Mouse (Mus musculus): ENCODE data around the gene Xpo4.
A peak's percentile ranks its signal among the peaks of the same experiment; 100 is the strongest.
"Not testable (repeated sequence)": the region's sequence is repeated elsewhere in the genome, so short reads cannot be mapped to it uniquely, and the experiment has no call there.

Xpo4 gene

GRCm38 (mm10) chr14:57682751-57683150 lies 17.5 kb upstream of the Xpo4 start:
- DNase-seq (ENCODE audit: low spot score): no peak

- peak; percentile 65 for DNase-seq (ENCODE audit: low spot score)
These were observed 14.8 kb upstream of the Xpo4 start for GRCm38 (mm10) chr14:57679958-57680535.

- no peak for DNase-seq (ENCODE audit: low spot score)
These were observed 14.3 kb upstream of the Xpo4 start for GRCm38 (mm10) chr14:57679523-57679922.

GRCm38 (mm10) chr14:57675481-57675880 lies 10.3 kb upstream of the Xpo4 start:
- DNase-seq (ENCODE audit: low spot score): no peak

GRCm38 (mm10) chr14:57665628-57665950 lies 359 bp upstream of the Xpo4 start:
- no peak for DNase-seq (ENCODE audit: low spot score)

GRCm38 (mm10) chr14:57664311-57664821 lies 864 bp downstream of the Xpo4 start:
- no peak for DNase-seq (ENCODE audit: low spot score)

- DNase-seq (ENCODE audit: low spot score): no peak
These were observed 1.6 kb downstream of the Xpo4 start for GRCm38 (mm10) chr14:57663630-57664029.

GRCm38 (mm10) chr14:57658301-57658700 lies 6.9 kb downstream of the Xpo4 start:
- DNase-seq (ENCODE audit: low spot score): no peak

- DNase-seq (ENCODE audit: low spot score): no peak
These were observed 7.7 kb downstream of the Xpo4 start for GRCm38 (mm10) chr14:57657500-57657899.

GRCm38 (mm10) chr14:57656519-57656918 lies 8.7 kb downstream of the Xpo4 start:
- DNase-seq (ENCODE audit: low spot score): not testable (repeated sequence)

- DNase-seq (ENCODE audit: low spot score): no peak
These were observed 15.7 kb downstream of the Xpo4 start for GRCm38 (mm10) chr14:57649501-57649900.

GRCm38 (mm10) chr14:57646155-57646554 lies 19.1 kb downstream of the Xpo4 start:
- no peak for DNase-seq (ENCODE audit: low spot score)

- DNase-seq (ENCODE audit: low spot score): no peak
These were observed 26.1 kb downstream of the Xpo4 start for GRCm38 (mm10) chr14:57639153-57639552.

GRCm38 (mm10) chr14:57634141-57634540 lies 31.1 kb downstream of the Xpo4 start:
- no peak for DNase-seq (ENCODE audit: low spot score)

GRCm38 (mm10) chr14:57629595-57629994 lies 35.6 kb downstream of the Xpo4 start:
- no peak for DNase-seq (ENCODE audit: low spot score)

GRCm38 (mm10) chr14:57622934-57623333 lies 42.3 kb downstream of the Xpo4 start:
- DNase-seq (ENCODE audit: low spot score): no peak

GRCm38 (mm10) chr14:57621699-57622098 lies 43.5 kb downstream of the Xpo4 start:
- no peak for DNase-seq (ENCODE audit: low spot score)

- no peak for DNase-seq (ENCODE audit: low spot score)
These were observed 44.5 kb downstream of the Xpo4 start for GRCm38 (mm10) chr14:57620598-57621236.

GRCm38 (mm10) chr14:57619487-57619886 lies 45.7 kb downstream of the Xpo4 start:
- DNase-seq (ENCODE audit: low spot score): peak; percentile 30

GRCm38 (mm10) chr14:57617675-57618074 lies 47.6 kb downstream of the Xpo4 start:
- DNase-seq (ENCODE audit: low spot score): no peak

- DNase-seq (ENCODE audit: low spot score): no peak
These were observed 48.8 kb downstream of the Xpo4 start for GRCm38 (mm10) chr14:57616339-57616965.

GRCm38 (mm10) chr14:57615828-57616227 lies 49.4 kb downstream of the Xpo4 start:
- DNase-seq (ENCODE audit: low spot score): no peak

GRCm38 (mm10) chr14:57611034-57611433 lies 54.2 kb downstream of the Xpo4 start:
- DNase-seq (ENCODE audit: low spot score): no peak
